Mouse (Mus musculus): Measurements from ENCODE around the gene Emx2. TPM values are rescaled to one million over a fixed set of nuclear protein-coding genes. Genes with fewer than 3 reads are reported as not detected.

The Emx2 gene
- polyA plus RNA-seq, 2 experiments, result 13.1 to 20.5 TPM

DNA sequence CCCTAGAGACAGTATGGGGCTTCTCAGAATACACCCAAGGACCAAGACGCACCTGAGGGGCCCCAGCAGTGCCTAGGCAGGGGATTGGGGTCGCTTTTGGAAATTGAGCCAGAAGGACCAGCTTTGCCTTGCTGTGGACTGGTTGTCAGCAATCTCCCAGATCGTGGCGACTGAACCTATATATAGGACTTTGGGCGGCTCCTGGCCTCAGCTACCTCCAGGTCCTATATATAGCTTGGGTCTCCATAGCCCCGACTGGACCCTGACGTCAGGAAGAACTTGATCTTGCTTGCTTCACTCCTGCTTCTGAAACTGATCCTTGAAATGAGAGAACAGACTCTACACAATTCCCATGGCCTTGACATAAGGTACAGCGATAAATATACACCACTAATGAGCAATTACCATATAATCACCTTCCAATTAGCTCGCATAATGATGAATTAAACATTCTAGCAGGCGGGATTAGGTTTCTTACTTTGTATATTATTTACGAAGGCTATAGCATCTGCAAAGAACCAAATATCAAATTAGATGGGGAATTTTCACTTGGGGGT, 12.0 kb downstream of the Emx2 start:
- no peak for ATAC-seq (ENCODE audit: low FRiP score, low read depth)
- no peak overlapping the region for H3K27ac ChIP-seq (replicated peaks; ENCODE audit: low read depth, low read length)
- 25% methylated on average over 11 of the region's 11 CpGs for WGBS

DNA sequence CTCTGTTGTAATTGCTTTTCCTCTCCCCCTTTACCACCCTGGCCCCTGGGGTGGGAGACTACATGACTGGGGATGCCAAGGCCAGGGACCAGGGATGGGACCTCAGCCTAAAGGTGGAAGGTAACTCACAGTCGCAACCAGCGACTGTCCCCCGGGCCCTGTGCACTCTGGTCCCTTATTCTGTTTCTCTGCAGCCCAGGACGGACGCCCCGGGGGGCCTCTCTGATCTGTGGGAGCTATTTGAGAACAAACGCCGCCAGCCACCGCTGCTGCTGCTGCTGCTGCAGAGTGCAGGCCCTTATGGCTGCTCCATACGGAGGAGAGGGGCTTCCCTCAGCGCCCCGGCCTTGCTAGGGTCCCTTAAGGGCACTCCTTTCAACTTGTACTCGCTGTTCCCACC, 12.7 kb downstream of the Emx2 start:
- Histone ChIP-seq H3K4me1 (ENCODE audit: control insufficient read depth, insufficient read depth, low read length) (peaks cover 25% of the 10 kb centered on the region), H3K36me3 (ENCODE audit: control insufficient read depth, insufficient read depth, low read length) (no peaks in the 10 kb centered on the region), H3K9ac (ENCODE audit: low read depth, low read length, severe bottlenecking) (no peak overlapping the region), H3K27ac (replicated peaks; ENCODE audit: low read depth, low read length) (no peak overlapping the region), H3K4me2 (replicated peaks; ENCODE audit: low read depth, low read length, severe bottlenecking) (peak overlapping the region; percentile 20; the same call in 1 of the 2 replicates), H3K4me3 (replicated peaks; ENCODE audit: low read length) (0 out of 2 replicates have a peak overlapping the region, but pooled peaks have one; percentile 2), H3K27me3 (ENCODE audit: control insufficient read depth, insufficient read depth, low read length) (peaks cover 75% of the 10 kb centered on the region), H3K9me3 (ENCODE audit: control insufficient read depth, low read length) (no peaks in the 10 kb centered on the region)
- ATAC-seq (ENCODE audit: low FRiP score, low read depth) (no peak), DNase-seq (ENCODE audit: low spot score) (no peak)
- TF ChIP-seq POLR2A (IDR thresholded peaks at IDR 0.05; ENCODE audit: borderline replicate concordance, extremely low read depth, insufficient read depth, insufficient read length), result no peak
- WGBS, result 4% methylated on average over 13 of the region's 13 CpGs

More for the DNA sequence above, 12.0 kb downstream of the Emx2 start:
- Histone ChIP-seq H3K4me3 (replicated peaks; ENCODE audit: low read length) (no peak overlapping the region), H3K36me3 (ENCODE audit: control insufficient read depth, insufficient read depth, low read length) (no peaks in the 10 kb centered on the region), H3K4me1 (ENCODE audit: control insufficient read depth, insufficient read depth, low read length) (peaks cover 25% of the 10 kb centered on the region), H3K4me2 (replicated peaks; ENCODE audit: low read depth, low read length, severe bottlenecking) (no peak overlapping the region), H3K9ac (ENCODE audit: low read depth, low read length, severe bottlenecking) (no peak overlapping the region), H3K27me3 (ENCODE audit: control insufficient read depth, insufficient read depth, low read length) (peaks cover 83% of the 10 kb centered on the region), H3K9me3 (ENCODE audit: control insufficient read depth, low read length) (no peaks in the 10 kb centered on the region)
- DNase-seq (ENCODE audit: low spot score), result no peak
- no peak for TF ChIP-seq POLR2A (IDR thresholded peaks at IDR 0.05; ENCODE audit: borderline replicate concordance, extremely low read depth, insufficient read depth, insufficient read length)

DNA sequence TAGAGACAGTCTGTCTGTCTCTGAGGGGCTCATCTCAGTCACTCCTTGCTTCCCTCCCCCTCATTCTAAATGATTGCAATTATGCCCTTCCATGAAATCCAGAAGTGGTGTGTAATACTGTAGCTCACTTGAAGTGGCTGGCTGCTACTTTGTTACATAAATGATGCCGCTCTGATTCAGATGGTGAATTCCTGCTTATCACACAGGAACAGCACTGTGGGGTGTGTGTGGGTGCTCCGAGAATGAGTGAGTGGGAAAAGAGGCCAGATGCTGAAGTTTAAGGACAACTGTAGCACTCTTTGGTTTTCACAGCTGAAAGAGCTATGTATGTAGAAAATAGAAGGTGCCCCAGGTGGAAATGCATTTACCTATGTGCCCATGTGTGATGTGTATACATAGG, 14.7 kb downstream of the Emx2 start:
- 89% methylated on average over 2 of the region's 2 CpGs for WGBS
- Histone ChIP-seq H3K27me3 (ENCODE audit: control insufficient read depth, insufficient read depth, low read length) (peaks cover 56% of the 10 kb centered on the region), H3K4me1 (ENCODE audit: control insufficient read depth, insufficient read depth, low read length) (peaks cover 17% of the 10 kb centered on the region), H3K4me2 (replicated peaks; ENCODE audit: low read depth, low read length, severe bottlenecking) (no peak overlapping the region), H3K36me3 (ENCODE audit: control insufficient read depth, insufficient read depth, low read length) (no peaks in the 10 kb centered on the region), H3K9me3 (ENCODE audit: control insufficient read depth, low read length) (no peaks in the 10 kb centered on the region), H3K27ac (replicated peaks; ENCODE audit: low read depth, low read length) (no peak overlapping the region), H3K4me3 (replicated peaks; ENCODE audit: low read length) (no peak overlapping the region), H3K9ac (ENCODE audit: low read depth, low read length, severe bottlenecking) (no peak overlapping the region)
- ATAC-seq (ENCODE audit: low FRiP score, low read depth) (no peak), DNase-seq (ENCODE audit: low spot score) (no peak)
- TF ChIP-seq POLR2A (IDR thresholded peaks at IDR 0.05; ENCODE audit: borderline replicate concordance, extremely low read depth, insufficient read depth, insufficient read length), result no peak

DNA sequence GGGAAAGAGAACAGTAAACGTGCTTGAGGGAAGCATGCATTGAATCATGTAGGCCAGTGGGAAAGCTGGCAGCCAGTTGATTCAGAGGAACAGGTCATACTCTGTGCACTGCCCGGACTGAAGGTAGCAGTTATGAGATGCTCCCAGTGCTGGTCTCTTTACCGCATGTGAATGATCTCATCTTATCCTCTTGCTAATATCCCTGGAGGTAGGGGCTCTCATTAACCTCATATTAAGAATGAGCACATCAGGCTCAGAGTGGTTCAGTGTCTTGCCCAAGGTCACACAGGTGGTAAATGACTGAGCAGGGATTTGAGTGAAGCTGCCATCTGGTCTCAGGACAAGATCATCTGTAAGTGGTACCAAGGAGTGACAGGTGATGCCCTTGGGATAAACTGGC, 21.7 kb downstream of the Emx2 start:
- no peaks in the 10 kb centered on the region for H3K27me3 ChIP-seq (ENCODE audit: control insufficient read depth, insufficient read depth, low read length)
- no peaks in the 10 kb centered on the region for H3K36me3 ChIP-seq (ENCODE audit: control insufficient read depth, insufficient read depth, low read length)
- H3K4me3 ChIP-seq (replicated peaks; ENCODE audit: low read length), result no peak overlapping the region
- WGBS, result 75% methylated on average over 3 of the region's 3 CpGs
- no peak overlapping the region for H3K4me2 ChIP-seq (replicated peaks; ENCODE audit: low read depth, low read length, severe bottlenecking)
- ATAC-seq (ENCODE audit: low FRiP score, low read depth) (no peak), DNase-seq (ENCODE audit: low spot score) (no peak)
- H3K9me3 ChIP-seq (ENCODE audit: control insufficient read depth, low read length), result no peaks in the 10 kb centered on the region
- H3K9ac ChIP-seq (ENCODE audit: low read depth, low read length, severe bottlenecking), result no peak overlapping the region
- no peaks in the 10 kb centered on the region for H3K4me1 ChIP-seq (ENCODE audit: control insufficient read depth, insufficient read depth, low read length)
- no peak overlapping the region for H3K27ac ChIP-seq (replicated peaks; ENCODE audit: low read depth, low read length)
- TF ChIP-seq POLR2A (IDR thresholded peaks at IDR 0.05; ENCODE audit: borderline replicate concordance, extremely low read depth, insufficient read depth, insufficient read length), result no peak

DNA sequence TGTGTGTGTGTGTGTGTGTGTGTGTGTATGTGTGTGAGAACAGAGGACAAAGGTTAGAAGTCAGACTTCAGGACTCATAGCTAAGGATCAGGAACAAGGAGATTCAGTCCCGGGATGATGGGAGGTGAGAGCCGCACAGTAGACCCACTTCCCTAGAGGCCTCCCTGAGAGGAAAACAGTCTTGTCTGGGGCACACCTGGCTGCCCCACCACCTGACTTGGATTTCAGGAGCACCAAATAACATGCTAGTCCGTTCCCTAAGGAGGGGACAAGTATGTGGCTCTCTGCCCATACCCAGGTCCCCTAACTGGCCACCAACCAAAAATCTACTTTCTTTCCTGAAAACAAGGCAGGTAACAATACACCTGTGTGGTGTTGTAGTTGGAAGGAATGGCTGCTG, 22.4 kb downstream of the Emx2 start:
- Histone ChIP-seq H3K4me3 (replicated peaks; ENCODE audit: low read length) (no peak overlapping the region), H3K9me3 (ENCODE audit: control insufficient read depth, low read length) (no peaks in the 10 kb centered on the region), H3K36me3 (ENCODE audit: control insufficient read depth, insufficient read depth, low read length) (no peaks in the 10 kb centered on the region), H3K4me1 (ENCODE audit: control insufficient read depth, insufficient read depth, low read length) (no peaks in the 10 kb centered on the region), H3K27me3 (ENCODE audit: control insufficient read depth, insufficient read depth, low read length) (no peaks in the 10 kb centered on the region), H3K4me2 (replicated peaks; ENCODE audit: low read depth, low read length, severe bottlenecking) (no peak overlapping the region), H3K27ac (replicated peaks; ENCODE audit: low read depth, low read length) (no peak overlapping the region), H3K9ac (ENCODE audit: low read depth, low read length, severe bottlenecking) (no peak overlapping the region)
- 75% methylated on average over 3 of the region's 3 CpGs for WGBS
- no peak for TF ChIP-seq POLR2A (IDR thresholded peaks at IDR 0.05; ENCODE audit: borderline replicate concordance, extremely low read depth, insufficient read depth, insufficient read length)
- ATAC-seq (ENCODE audit: low FRiP score, low read depth) (no peak), DNase-seq (ENCODE audit: low spot score) (no peak)

DNA sequence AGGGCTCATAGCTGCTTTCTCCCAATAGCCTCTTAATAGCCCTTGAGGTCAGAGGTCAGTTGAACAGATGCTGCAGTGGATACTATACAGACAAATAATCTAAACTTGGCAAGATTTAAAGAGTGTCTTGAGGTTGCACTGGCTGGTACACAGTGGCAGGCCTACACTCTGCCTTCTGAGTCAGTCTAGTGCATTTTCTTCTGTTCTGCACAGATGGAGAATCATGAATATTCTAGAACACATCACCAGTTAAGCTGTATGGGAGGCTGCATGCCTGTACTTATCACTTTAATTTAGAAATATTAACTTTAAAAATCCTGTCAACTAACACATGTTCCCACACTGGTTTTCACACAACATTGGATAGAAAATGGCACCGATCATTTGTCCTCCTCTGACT, 34.1 kb downstream of the Emx2 start:
- TF ChIP-seq POLR2A (IDR thresholded peaks at IDR 0.05; ENCODE audit: borderline replicate concordance, extremely low read depth, insufficient read depth, insufficient read length), result no peak
- H3K4me3 ChIP-seq (replicated peaks; ENCODE audit: low read length), result no peak overlapping the region
- ATAC-seq (ENCODE audit: low FRiP score, low read depth) (no peak), DNase-seq (ENCODE audit: low spot score) (no peak)
- H3K27ac ChIP-seq (replicated peaks; ENCODE audit: low read depth, low read length), result no peak overlapping the region
- H3K4me2 ChIP-seq (replicated peaks; ENCODE audit: low read depth, low read length, severe bottlenecking), result no peak overlapping the region
- H3K36me3 ChIP-seq (ENCODE audit: control insufficient read depth, insufficient read depth, low read length), result no peaks in the 10 kb centered on the region
- peaks cover 5% of the 10 kb centered on the region for H3K4me1 ChIP-seq (ENCODE audit: control insufficient read depth, insufficient read depth, low read length)
- H3K27me3 ChIP-seq (ENCODE audit: control insufficient read depth, insufficient read depth, low read length), result no peaks in the 10 kb centered on the region
- 79% methylated on average over 1 of the region's 1 CpGs for WGBS
- no peak overlapping the region for H3K9ac ChIP-seq (ENCODE audit: low read depth, low read length, severe bottlenecking)
- H3K9me3 ChIP-seq (ENCODE audit: control insufficient read depth, low read length), result no peaks in the 10 kb centered on the region
